Mouse (Mus musculus) MEL (cell line): ENCODE results near the gene Borcs5. TPM values are rescaled to one million over a fixed set of nuclear protein-coding genes. Genes with fewer than 3 reads are reported as not detected.

Experiments used
- DNase-seq: peaks from one replicate; pipeline ENCODE4 v3.0.0; 2011; ENCODE audit warnings: low read depth, low spot score
- H3K27ac ChIP-seq: 2 replicates; pipeline ENCODE4 v1.5.1; 2012; ENCODE audit warnings: low read depth, mild to moderate bottlenecking, control low read depth, low read length, moderate library complexity; ENCODE audit not compliant: control insufficient read depth
- H3K27me3 ChIP-seq, 2 experiments: fragments of 150-350 bp in 1 of 2; sonication (generic) in 1 of 2; 2 replicates each; pipeline ENCODE4 v1.6.1; 2012; ENCODE audit warnings: low read length in 2 of 2, mild to moderate bottlenecking in 2 of 2, improper control_type of control experiment in 1 of 2, moderate library complexity in 1 of 2; ENCODE audit not compliant: insufficient read depth in 2 of 2, control insufficient read depth in 1 of 2
- H3K36me3 ChIP-seq, 2 experiments: 2 replicates each; pipeline ENCODE4 v1.6.1; 2012 to 2014; ENCODE audit warnings: low read length in 2 of 2, improper control_type of control experiment in 1 of 2, inconsistent platforms in 1 of 2, mild to moderate bottlenecking in 1 of 2; ENCODE audit not compliant: insufficient read depth in 2 of 2, control insufficient read depth in 1 of 2
- H3K4me1 ChIP-seq, 2 experiments: fragments of 150-350 bp in 1 of 2; sonication (generic) in 1 of 2; 2 replicates each; pipeline ENCODE4 v1.6.1; 2012; ENCODE audit warnings: low read length in 2 of 2, improper control_type of control experiment in 1 of 2, mild to moderate bottlenecking in 1 of 2; ENCODE audit not compliant: insufficient read depth in 2 of 2, control insufficient read depth in 1 of 2
- H3K4me3 ChIP-seq, 2 experiments: fragments of 150-350 bp in 1 of 2; sonication (generic) in 1 of 2; 2 replicates each; pipeline ENCODE4 v1.5.1; 2012; ENCODE audit warnings: low read depth in 2 of 2, low read length in 2 of 2, mild to moderate bottlenecking in 2 of 2, moderate library complexity in 2 of 2, control low read depth in 1 of 2, improper control_type of control experiment in 1 of 2; ENCODE audit not compliant: control insufficient read depth in 1 of 2, insufficient read depth in 1 of 2
- H3K79me2 ChIP-seq: 2 replicates; pipeline ENCODE4 v1.6.1; 2012; ENCODE audit warnings: mild to moderate bottlenecking, low read length, moderate library complexity; ENCODE audit not compliant: control insufficient read depth, poor library complexity, insufficient read depth
- H3K9ac ChIP-seq: 2 replicates; pipeline ENCODE4 v1.6.1; 2012; ENCODE audit warnings: low read depth, mild to moderate bottlenecking, control low read depth, low read length, moderate library complexity; ENCODE audit not compliant: control insufficient read depth, poor library complexity, severe bottlenecking
- H3K9me3 ChIP-seq: fragments of 150-350 bp; sonication (generic); replicated peaks from 2 replicates; pipeline ENCODE4 v1.6.1; 2012; ENCODE audit warnings: mild to moderate bottlenecking, low read length, improper control_type of control experiment, moderate library complexity; ENCODE audit not compliant: insufficient read depth
- BHLHE40 ChIP-seq: IDR thresholded peaks from 2 replicates; pipeline ENCODE4 v1.6.1; 2012; ENCODE audit warnings: low read depth, mild to moderate bottlenecking, inconsistent platforms, low read length, improper control_type of control experiment, borderline replicate concordance
- CHD1 ChIP-seq: IDR thresholded peaks from 2 replicates; pipeline ENCODE4 v1.6.1; 2012; ENCODE audit warnings: low read depth, mild to moderate bottlenecking, inconsistent platforms, low read length, improper control_type of control experiment
- E2F4 ChIP-seq: IDR thresholded peaks from 2 replicates; pipeline ENCODE4 v1.6.1; 2011; ENCODE audit warnings: low read depth, low read length, improper control_type of control experiment, borderline replicate concordance
- EP300 ChIP-seq, 2 experiments: IDR thresholded peaks; 2 replicates each; pipeline ENCODE4 v1.6.1; 2011; ENCODE audit warnings: improper control_type of control experiment in 2 of 2, low read length in 2 of 2, low read depth in 1 of 2, mild to moderate bottlenecking in 1 of 2
- ETS1 ChIP-seq: IDR thresholded peaks from 2 replicates; pipeline ENCODE4 v1.6.1; 2012; ENCODE audit warnings: low read depth, mild to moderate bottlenecking, inconsistent platforms, low read length, improper control_type of control experiment, moderate library complexity
- GATA1 ChIP-seq: IDR thresholded peaks from 2 replicates; pipeline ENCODE4 v1.6.1; 2011; ENCODE audit warnings: low read depth, low read length, improper control_type of control experiment
- JUND ChIP-seq: IDR thresholded peaks from 2 replicates; pipeline ENCODE4 v1.6.1; 2011; ENCODE audit warnings: low read depth, mild to moderate bottlenecking, improper control_type of control experiment, low read length
- MAFK ChIP-seq: IDR thresholded peaks from 2 replicates; pipeline ENCODE4 v1.6.1; 2011; ENCODE audit warnings: low read depth, mild to moderate bottlenecking, low read length, improper control_type of control experiment, borderline replicate concordance
- MAX ChIP-seq: IDR thresholded peaks from 2 replicates; pipeline ENCODE4 v1.6.1; 2011; ENCODE audit warnings: low read length, improper control_type of control experiment
- MXI1 ChIP-seq: IDR thresholded peaks from 2 replicates; pipeline ENCODE4 v1.6.1; 2011; ENCODE audit warnings: mild to moderate bottlenecking, low read depth, low read length, improper control_type of control experiment
- MYB ChIP-seq: IDR thresholded peaks from 2 replicates; pipeline ENCODE4 v1.6.1; 2011; ENCODE audit warnings: mild to moderate bottlenecking, low read depth, low read length, improper control_type of control experiment
- POLR2A ChIP-seq, 2 experiments: IDR thresholded peaks; 2 replicates each; pipeline ENCODE4 v1.6.1; 2011 to 2012; ENCODE audit warnings: low read length in 2 of 2, mild to moderate bottlenecking in 2 of 2, control low read depth in 1 of 2, improper control_type of control experiment in 1 of 2, low read depth in 1 of 2, moderate library complexity in 1 of 2; ENCODE audit not compliant: control insufficient read depth in 1 of 2, insufficient read depth in 1 of 2, poor library complexity in 1 of 2
- POLR2AphosphoS2 ChIP-seq: IDR thresholded peaks from 2 replicates; pipeline ENCODE4 v1.6.1; 2011; ENCODE audit warnings: low read length, improper control_type of control experiment
- POLR2AphosphoS5 ChIP-seq: IDR thresholded peaks from 2 replicates; pipeline ENCODE4 v1.6.1; 2012; ENCODE audit warnings: low read depth, borderline replicate concordance, mild to moderate bottlenecking, inconsistent platforms, low read length, moderate library complexity, mixed read lengths
- RAD21 ChIP-seq: IDR thresholded peaks from 2 replicates; pipeline ENCODE4 v1.6.1; 2011; ENCODE audit warnings: mild to moderate bottlenecking, low read depth, low read length, improper control_type of control experiment
- TAL1 ChIP-seq: IDR thresholded peaks from 2 replicates; pipeline ENCODE4 v1.6.1; 2012; ENCODE audit warnings: mild to moderate bottlenecking, inconsistent platforms, low read length, moderate library complexity, mixed read lengths
- USF1 ChIP-seq: IDR thresholded peaks from 2 replicates; pipeline ENCODE4 v1.6.1; 2014; ENCODE audit warnings: low read depth, mild to moderate bottlenecking, inconsistent platforms, low read length, improper control_type of control experiment, moderate library complexity
- USF2 ChIP-seq, 2 experiments: IDR thresholded peaks; 2 replicates each; pipeline ENCODE4 v1.6.1; 2011 to 2012; ENCODE audit warnings: improper control_type of control experiment in 2 of 2, low read length in 2 of 2, borderline replicate concordance in 1 of 2, inconsistent platforms in 1 of 2, low read depth in 1 of 2, mild to moderate bottlenecking in 1 of 2; ENCODE audit not compliant: insufficient read depth in 1 of 2
- polyA plus RNA-seq, 2 experiments: library from polyadenylated mRNA; stranded (reverse) in 1 of 2; unstranded in 1 of 2; fragments of >175 nt in 1 of 2; fragments of >200 nt in 1 of 2; gene quantifications; 2 replicates each; pipeline versions ENCODE4 v1.2.1 to v1.2.4; 2012; ENCODE audit warnings: low replicate concordance in 2 of 2, low read depth in 1 of 2; ENCODE audit not compliant: insufficient read length in 2 of 2, insufficient read depth in 1 of 2, missing spikeins in 1 of 2
- total RNA-seq: library from RNA; depleted of rRNA; stranded (reverse); fragments of 300-350 nt; gene quantifications from 2 replicates; pipeline ENCODE4 v1.2.3, GENCODE M21; 2012

The Borcs5 gene
- total and polyA plus RNA-seq, 3 experiments = 7.7 to 13.0 TPM; not detected in 1

DNA sequence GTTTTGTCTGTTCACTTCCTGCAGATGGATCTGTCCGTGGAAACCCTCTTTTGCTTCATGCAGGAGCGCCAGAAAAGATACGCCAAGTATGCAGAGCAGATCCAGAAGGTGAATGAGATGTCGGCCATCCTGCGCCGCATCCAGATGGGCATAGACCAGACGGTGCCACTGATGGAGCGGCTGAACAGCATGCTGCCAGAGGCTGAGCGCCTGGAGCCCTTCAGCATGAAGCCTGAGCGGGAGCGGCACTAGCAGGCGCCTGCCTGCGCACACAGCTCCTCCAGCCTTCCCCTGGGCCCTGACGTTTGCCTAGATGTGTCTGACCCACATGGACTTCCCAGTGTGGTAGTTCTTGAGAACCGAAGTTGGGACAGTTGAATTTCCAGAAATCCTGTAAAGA lies 70.7 kb downstream of the Borcs5 start:
- no peaks in the 10 kb centered on the region for H3K36me3 ChIP-seq
- TF ChIP-seq USF2 (IDR thresholded peaks at IDR 0.05; ENCODE audit: borderline replicate concordance in 1 of 2, insufficient read depth in 1 of 2, low read depth in 1 of 2, low read length in 2 of 2) = no peak
- TF ChIP-seq JUND = no peak
- no peak for TF ChIP-seq TAL1
- TF ChIP-seq POLR2AphosphoS2 = no peak
- no peak for TF ChIP-seq MAX
- TF ChIP-seq ETS1 = no peak
- no peak for TF ChIP-seq POLR2AphosphoS5
- no peak for TF ChIP-seq MXI1
- no peak for TF ChIP-seq CHD1
- TF ChIP-seq USF1 = no peak
- no peak for TF ChIP-seq E2F4
- no peaks in the 10 kb centered on the region for H3K9me3 ChIP-seq
- no peaks in the 10 kb centered on the region for H3K27me3 ChIP-seq
- no peak for DNase-seq
- no peaks in the 10 kb centered on the region for H3K79me2 ChIP-seq
- no peak overlapping the region for H3K27ac ChIP-seq
- H3K4me3 ChIP-seq = no peak overlapping the region
- no peak overlapping the region for H3K9ac ChIP-seq
- peaks cover 0 to 2% of the 10 kb centered on the region in 2 experiments; a peak in 1 of 4 replicates for H3K4me1 ChIP-seq

DNA sequence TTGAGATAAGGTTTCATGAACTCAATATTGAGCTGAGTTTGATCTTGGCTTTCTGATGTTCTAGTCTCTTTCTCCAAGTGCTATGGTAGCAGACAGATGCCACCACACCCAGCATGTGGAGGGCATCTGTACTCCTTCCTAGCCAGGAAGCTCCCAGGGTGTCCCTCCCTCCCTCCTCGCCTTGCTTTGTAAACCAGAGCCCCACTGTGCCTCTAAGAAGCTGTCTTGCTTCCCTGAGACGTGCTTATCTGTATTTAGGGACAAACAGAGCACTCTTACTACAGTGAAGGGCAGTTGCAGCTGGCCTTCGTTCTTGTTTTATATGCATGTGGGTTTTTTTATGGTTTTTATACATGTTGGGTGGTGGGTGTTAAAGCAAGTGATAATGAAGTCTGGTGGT lies 74.0 kb downstream of the Borcs5 start:
- Histone ChIP-seq H3K79me2 (no peaks in the 10 kb centered on the region), H3K9me3 (no peaks in the 10 kb centered on the region), H3K4me3 (no peak overlapping the region), H3K27ac (no peak overlapping the region), H3K27me3 (no peaks in the 10 kb centered on the region), H3K9ac (no peak overlapping the region), H3K36me3 (peaks cover 0 to 11% of the 10 kb centered on the region in 2 experiments; a peak in 3 of 4 replicates), H3K4me1 (peaks cover 0 to 10% of the 10 kb centered on the region in 2 experiments; a peak in 1 of 4 replicates)
- TF ChIP-seq E2F4 (no peak), RAD21 (no peak), USF1 (no peak), GATA1 (no peak), BHLHE40 (no peak)
- no peak for DNase-seq

DNA sequence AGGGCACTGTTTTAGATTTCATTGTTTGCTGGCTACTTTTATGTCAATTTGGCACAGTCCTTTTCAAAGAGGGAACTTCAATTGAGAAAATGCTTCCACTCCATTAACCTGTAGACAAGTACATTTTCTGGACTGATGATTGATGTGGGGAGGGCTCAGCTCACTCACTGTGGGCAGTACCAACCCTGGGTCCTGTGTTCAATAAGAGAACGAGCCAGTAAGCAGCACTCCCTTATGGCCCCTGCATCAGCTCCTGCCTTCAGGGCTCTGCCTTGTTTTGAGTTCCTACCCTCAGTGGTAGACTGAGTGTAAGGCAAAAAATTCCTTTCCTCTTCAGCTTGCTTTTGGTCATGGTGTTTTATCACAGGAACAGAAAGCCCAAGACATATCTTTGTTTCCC lies 74.6 kb downstream of the Borcs5 start:
- Histone ChIP-seq H3K4me1 (peaks cover 0 to 10% of the 10 kb centered on the region in 2 experiments; a peak in 1 of 4 replicates), H3K9ac (no peak overlapping the region), H3K4me3 (no peak overlapping the region), H3K27ac (no peak overlapping the region), H3K79me2 (no peaks in the 10 kb centered on the region), H3K27me3 (no peaks in the 10 kb centered on the region), H3K36me3 (peaks cover 0 to 11% of the 10 kb centered on the region in 2 experiments; a peak in 3 of 4 replicates), H3K9me3 (no peaks in the 10 kb centered on the region)
- TF ChIP-seq POLR2A (IDR thresholded peaks at IDR 0.05; ENCODE audit: control insufficient read depth in 1 of 2, insufficient read depth in 1 of 2, low read depth in 1 of 2, low read length in 2 of 2, poor library complexity in 1 of 2) (no peak), TAL1 (no peak), MYB (no peak), EP300 (IDR thresholded peaks at IDR 0.05; ENCODE audit: low read depth in 1 of 2, low read length in 2 of 2) (no peak), MAFK (no peak)
- no peak for DNase-seq
